Mouse (Mus musculus) midbrain, embryonic 12.5 days (tissue): ENCODE measurements around the gene Tfdp2. TPM values are rescaled to one million over a fixed set of nuclear protein-coding genes. Genes with fewer than 3 reads are reported as not detected.

ENCODE experiments used
- ATAC-seq: fragments of 200-750 bp; cut with Nextera tagmentation; 2 replicates; pipeline ENCODE4 v1.8.0; 2017; ENCODE audit warnings: low read depth, moderate TSS enrichment, moderate library complexity; ENCODE audit not compliant: low FRiP score
- H3K27ac ChIP-seq: fragments of 300-500 bp; sonication (generic); replicated peaks from 2 replicates; pipeline ENCODE4 v1.5.1; 2016; ENCODE audit warnings: mild to moderate bottlenecking
- H3K27me3 ChIP-seq: fragments of 300-500 bp; sonication (generic); 2 replicates; pipeline ENCODE4 v1.6.1; 2016; ENCODE audit warnings: mild to moderate bottlenecking
- H3K36me3 ChIP-seq: fragments of 300-500 bp; sonication (generic); 2 replicates; pipeline ENCODE4 v1.6.1; 2016
- H3K4me1 ChIP-seq: fragments of 300-500 bp; sonication (generic); 2 replicates; pipeline ENCODE4 v1.6.1; 2016
- H3K4me2 ChIP-seq: fragments of 300-500 bp; sonication (generic); replicated peaks from 2 replicates; pipeline ENCODE4 v1.6.1; 2016; ENCODE audit warnings: mild to moderate bottlenecking, moderate library complexity
- H3K4me3 ChIP-seq: fragments of 300-500 bp; sonication (generic); 2 replicates; pipeline ENCODE4 v1.5.1; 2016; ENCODE audit warnings: mild to moderate bottlenecking
- H3K9ac ChIP-seq: fragments of 300-500 bp; sonication (generic); replicated peaks from 2 replicates; pipeline ENCODE4 v1.6.1; 2016; ENCODE audit warnings: mild to moderate bottlenecking, moderate library complexity
- H3K9me3 ChIP-seq: fragments of 300-500 bp; sonication (generic); 2 replicates; pipeline ENCODE4 v1.6.1; 2016; ENCODE audit warnings: mild to moderate bottlenecking
- WGBS: fragments of 180-500 bp; shearing (Covaris S2); methylation state at CpG from one replicate; pipeline ENCODE4 v1.1.7; 2016; 5-methylcytosine and 5-hydroxymethylcytosine counted together
- polyA plus RNA-seq: library from polyadenylated mRNA; unstranded; fragments of >200 nt; fragmentation: Nextera tagmentation; extraction: Ambion mirVana; gene quantifications from 2 replicates; pipeline ENCODE4 v1.2.1, GENCODE M21; 2016

Tfdp2 gene
- polyA plus RNA-seq, 1 experiment from 2014 or later = 124 TPM

DNA sequence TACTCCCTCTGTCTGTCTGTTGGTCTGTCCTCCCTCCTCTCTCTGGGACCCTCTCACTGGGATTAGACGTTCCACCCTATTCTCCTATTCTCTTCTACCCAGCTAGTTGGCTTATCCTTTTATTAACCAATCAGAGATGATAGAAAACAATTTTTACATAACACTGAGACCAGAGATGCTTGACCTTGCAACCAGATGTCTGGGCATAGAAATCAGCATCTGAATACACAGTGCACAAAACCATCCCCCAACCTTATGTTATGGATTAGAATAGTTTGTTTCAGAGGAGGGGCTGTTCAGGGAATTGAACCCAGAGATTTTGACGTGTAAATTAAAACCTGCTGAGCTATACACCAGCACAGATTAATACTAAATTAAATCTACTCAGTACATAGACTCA, 34.2 kb downstream of the Tfdp2 start:
- Histone ChIP-seq H3K4me1 (peaks cover 3% of the 10 kb centered on the region; the same call in 1 of the 2 replicates), H3K4me2 (no peak overlapping the region), H3K9me3 (no peaks in the 10 kb centered on the region), H3K27ac (no peak overlapping the region), H3K27me3 (no peaks in the 10 kb centered on the region), H3K36me3 (no peaks in the 10 kb centered on the region), H3K4me3 (no peak overlapping the region), H3K9ac (no peak overlapping the region)
- ATAC-seq = peak; percentile 58; the same call in 1 of the 2 replicates
- 11% methylated on average over 2 of the region's 2 CpGs for WGBS

DNA sequence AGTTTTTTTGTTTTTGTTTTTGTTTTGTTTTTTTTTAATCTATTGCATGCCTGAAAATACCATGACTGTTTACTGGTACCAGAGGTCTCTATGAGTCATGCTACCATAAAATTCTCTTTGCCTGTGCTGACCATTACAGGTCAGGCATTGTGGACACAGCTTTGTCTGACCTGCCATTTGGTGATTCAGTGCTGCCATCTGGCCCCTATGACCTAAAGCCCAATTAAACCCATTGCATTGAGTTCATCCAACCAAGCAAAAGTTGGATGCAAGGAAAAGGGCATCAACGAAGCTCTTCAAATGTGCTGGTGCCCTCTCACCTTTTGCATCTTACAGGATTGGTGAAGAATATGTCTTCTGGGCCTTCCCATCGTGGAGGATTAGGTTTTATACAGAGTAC, 39.4 kb downstream of the Tfdp2 start:
- Histone ChIP-seq H3K4me3 (no peak overlapping the region), H3K27ac (no peak overlapping the region), H3K36me3 (no peaks in the 10 kb centered on the region), H3K9ac (no peak overlapping the region), H3K9me3 (no peaks in the 10 kb centered on the region), H3K4me2 (no peak overlapping the region), H3K27me3 (no peaks in the 10 kb centered on the region), H3K4me1 (0 out of 2 replicates have a peak, but pooled peaks cover 4% of the 10 kb centered on the region)
- 63% methylated on average over 2 of the region's 2 CpGs for WGBS
- ATAC-seq = no peak

DNA sequence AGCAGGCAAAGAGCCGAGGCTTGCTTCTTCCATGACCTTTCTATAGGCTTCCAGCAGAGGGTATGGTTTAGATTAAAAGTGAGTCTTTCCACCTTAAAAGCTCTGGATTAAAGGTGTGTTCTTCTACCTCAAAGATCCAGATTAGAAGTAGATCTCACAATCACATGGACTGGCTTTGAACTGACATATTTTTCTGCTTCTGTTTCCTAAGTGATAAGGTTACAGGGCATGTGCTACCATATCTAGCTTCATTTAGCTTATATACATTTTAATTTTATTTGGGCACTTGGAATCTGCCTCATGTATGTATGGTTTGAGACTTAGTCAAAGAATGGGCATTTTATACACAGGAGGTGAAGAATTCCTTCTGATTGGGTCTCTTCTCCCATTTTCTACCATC, 41.3 kb downstream of the Tfdp2 start:
- Histone ChIP-seq H3K36me3 (no peaks in the 10 kb centered on the region), H3K4me2 (no peak overlapping the region), H3K4me1 (0 out of 2 replicates have a peak, but pooled peaks cover 4% of the 10 kb centered on the region), H3K27me3 (no peaks in the 10 kb centered on the region), H3K4me3 (no peak overlapping the region), H3K9me3 (no peaks in the 10 kb centered on the region), H3K27ac (no peak overlapping the region), H3K9ac (no peak overlapping the region)
- no peak for ATAC-seq
- 68% methylated on average over 1 of the region's 1 CpGs for WGBS

DNA sequence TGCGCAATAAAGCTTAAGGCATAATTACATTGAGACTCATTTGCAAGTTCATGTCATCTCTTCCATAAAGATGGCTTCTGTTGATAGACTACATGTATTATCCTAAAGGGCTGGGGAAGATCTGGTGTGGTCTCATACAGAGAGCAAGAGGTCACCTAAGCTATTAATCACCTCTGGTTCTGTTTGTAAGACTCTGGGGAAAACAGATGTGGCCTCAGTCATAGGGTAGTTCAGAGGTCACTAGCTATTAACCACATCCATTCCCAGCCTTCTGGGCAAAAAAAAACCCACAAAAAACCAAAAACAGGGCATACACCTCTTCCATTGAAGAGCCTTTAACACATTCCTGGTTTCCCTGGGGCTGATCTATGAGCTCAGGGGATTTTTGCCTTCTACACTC, 42.2 kb downstream of the Tfdp2 start:
- Histone ChIP-seq H3K9me3 (no peaks in the 10 kb centered on the region), H3K4me3 (no peak overlapping the region), H3K27me3 (no peaks in the 10 kb centered on the region), H3K36me3 (no peaks in the 10 kb centered on the region), H3K4me1 (0 out of 2 replicates have a peak, but pooled peaks cover 4% of the 10 kb centered on the region), H3K4me2 (no peak overlapping the region), H3K9ac (no peak overlapping the region), H3K27ac (no peak overlapping the region)
- WGBS = 83% methylated on average over 1 of the region's 1 CpGs
- no peak for ATAC-seq

DNA sequence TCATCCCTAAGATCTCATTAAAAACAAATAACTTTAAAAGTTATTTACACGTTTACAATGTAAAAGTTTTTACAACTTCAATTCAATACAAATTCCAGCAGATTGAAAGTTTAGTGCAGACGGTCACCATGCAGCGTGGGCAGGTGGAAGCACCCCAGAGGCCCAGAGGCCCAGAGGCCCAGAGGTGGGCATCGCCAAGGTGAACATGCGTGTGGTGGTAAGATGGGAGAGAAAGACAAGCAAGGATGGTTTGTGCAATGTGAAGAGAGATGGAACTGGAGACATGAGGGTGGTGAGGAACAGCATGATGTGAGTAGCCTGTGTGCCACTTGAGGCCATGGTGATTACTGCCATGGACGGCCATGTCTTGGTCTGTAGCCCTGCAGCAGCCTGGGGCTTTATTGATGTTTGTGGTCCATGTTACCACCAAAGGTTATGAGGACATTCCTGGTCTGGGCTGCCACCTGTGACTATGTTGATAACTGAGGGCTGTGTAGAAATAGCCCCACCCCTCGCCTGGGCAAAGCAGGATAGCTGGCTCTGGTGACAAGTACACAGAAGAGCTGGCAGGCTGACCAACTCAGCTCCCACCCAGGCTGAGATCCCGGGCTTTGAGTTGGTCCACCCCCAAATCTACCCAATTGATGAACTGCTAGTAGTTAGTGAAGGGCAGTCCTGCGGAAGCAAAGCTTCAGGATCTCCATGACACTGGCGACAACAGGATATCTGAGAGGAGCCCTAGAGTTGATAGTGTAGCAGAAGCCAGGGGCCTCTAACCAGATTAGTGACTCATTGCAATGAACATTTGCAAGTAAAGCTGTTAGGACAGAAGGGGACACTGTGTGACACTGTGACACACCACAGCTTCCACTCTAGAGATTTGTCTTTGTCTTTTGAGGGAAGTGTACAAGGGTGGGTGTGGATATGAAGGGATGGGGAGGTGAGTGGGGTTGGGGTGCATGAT, 45.3 kb downstream of the Tfdp2 start:
- no peak overlapping the region for H3K27ac ChIP-seq

DNA sequence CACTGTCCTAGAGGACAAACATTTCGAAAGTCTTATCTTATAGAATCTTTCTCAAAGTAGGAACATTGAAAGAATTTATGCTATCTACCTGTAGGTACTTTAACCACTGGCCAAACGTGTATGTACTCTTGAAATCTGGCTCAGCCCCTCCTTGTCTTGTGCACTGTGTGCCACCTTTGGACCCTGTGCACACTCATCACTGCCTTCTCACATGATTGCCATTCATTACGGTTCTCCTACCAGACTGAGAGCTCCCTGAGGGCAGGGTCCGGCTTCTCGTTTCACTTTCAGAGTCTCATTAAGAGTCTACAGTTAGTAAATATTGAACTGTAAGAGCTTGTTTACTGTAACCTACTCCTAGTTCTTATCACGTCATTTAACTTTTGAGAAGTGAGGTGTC, 47.8 kb downstream of the Tfdp2 start:
- WGBS = 89% methylated on average over 6 of the region's 6 CpGs
- Histone ChIP-seq H3K27me3 (no peaks in the 10 kb centered on the region), H3K27ac (no peak overlapping the region), H3K4me1 (0 out of 2 replicates have a peak, but pooled peaks cover 4% of the 10 kb centered on the region), H3K9ac (no peak overlapping the region), H3K9me3 (no peaks in the 10 kb centered on the region), H3K4me2 (no peak overlapping the region), H3K36me3 (no peaks in the 10 kb centered on the region), H3K4me3 (no peak overlapping the region)
- no peak for ATAC-seq

More for the DNA sequence above, 45.3 kb downstream of the Tfdp2 start:
- Histone ChIP-seq H3K4me3 (no peak overlapping the region), H3K9ac (no peak overlapping the region), H3K36me3 (no peaks in the 10 kb centered on the region), H3K27me3 (no peaks in the 10 kb centered on the region), H3K4me1 (0 out of 2 replicates have a peak, but pooled peaks cover 4% of the 10 kb centered on the region), H3K4me2 (no peak overlapping the region), H3K9me3 (no peaks in the 10 kb centered on the region)
- 94% methylated on average over 10 of the region's 10 CpGs for whole genome bisulfite sequencing
- ATAC-seq = no peak

DNA sequence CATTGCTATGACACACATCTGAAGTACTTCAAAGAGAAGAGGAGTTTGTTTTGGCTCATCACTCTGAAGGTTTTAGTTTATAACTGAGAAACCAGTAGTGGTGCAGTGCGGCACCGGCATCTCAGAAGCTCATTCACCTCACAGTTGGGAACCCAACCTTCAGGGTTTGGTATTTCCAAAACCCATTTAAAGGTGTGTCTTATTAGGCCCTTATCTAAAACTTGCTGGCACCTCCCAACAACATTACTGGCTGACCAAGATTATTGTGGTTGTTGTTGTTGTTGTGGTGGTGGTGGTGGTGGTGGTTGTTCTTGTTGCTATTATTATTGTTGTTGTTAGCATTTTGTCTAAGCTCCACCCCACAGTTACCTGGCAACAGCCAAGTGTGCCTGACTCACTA, 58.7 kb downstream of the Tfdp2 start:
- Histone ChIP-seq H3K4me1 (peaks cover 3% of the 10 kb centered on the region), H3K27ac (no peak overlapping the region), H3K4me2 (no peak overlapping the region), H3K4me3 (no peak overlapping the region), H3K9me3 (no peaks in the 10 kb centered on the region), H3K27me3 (no peaks in the 10 kb centered on the region), H3K9ac (no peak overlapping the region), H3K36me3 (no peaks in the 10 kb centered on the region)
- ATAC-seq = no peak
- 96% methylated on average over 2 of the region's 2 CpGs for WGBS

DNA sequence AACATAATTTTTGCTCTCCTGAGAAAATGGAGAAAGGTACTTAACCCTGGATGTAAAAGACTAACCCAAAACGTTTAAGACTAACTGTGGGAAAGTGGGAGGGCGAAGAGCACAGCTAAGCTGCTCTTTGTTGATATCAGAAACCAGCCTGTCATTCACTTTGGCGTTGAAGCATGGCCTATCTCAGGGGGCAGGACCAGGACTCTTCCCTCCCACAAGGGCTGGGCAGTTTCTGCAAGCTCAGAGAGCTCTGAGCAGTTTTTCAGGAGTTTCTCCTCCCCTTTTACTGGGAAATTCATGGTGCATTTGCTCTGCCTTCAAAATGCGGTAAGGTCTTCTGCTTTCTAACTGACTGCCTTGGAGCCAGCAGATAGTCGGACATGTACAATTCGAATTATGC, 62.4 kb downstream of the Tfdp2 start:
- H3K4me1 ChIP-seq = peaks cover 11% of the 10 kb centered on the region
- H3K9ac ChIP-seq = no peak overlapping the region
- ATAC-seq = peak; percentile 83
- peak overlapping the region; percentile 52 for H3K4me3 ChIP-seq
- no peaks in the 10 kb centered on the region for H3K36me3 ChIP-seq
- no peaks in the 10 kb centered on the region for H3K9me3 ChIP-seq
- H3K27me3 ChIP-seq = no peaks in the 10 kb centered on the region
- peak overlapping the region; percentile 79; the same call in 1 of the 2 replicates for H3K27ac ChIP-seq
- peak overlapping the region; percentile 50 for H3K4me2 ChIP-seq
- WGBS = 2% methylated on average over 6 of the region's 6 CpGs

DNA sequence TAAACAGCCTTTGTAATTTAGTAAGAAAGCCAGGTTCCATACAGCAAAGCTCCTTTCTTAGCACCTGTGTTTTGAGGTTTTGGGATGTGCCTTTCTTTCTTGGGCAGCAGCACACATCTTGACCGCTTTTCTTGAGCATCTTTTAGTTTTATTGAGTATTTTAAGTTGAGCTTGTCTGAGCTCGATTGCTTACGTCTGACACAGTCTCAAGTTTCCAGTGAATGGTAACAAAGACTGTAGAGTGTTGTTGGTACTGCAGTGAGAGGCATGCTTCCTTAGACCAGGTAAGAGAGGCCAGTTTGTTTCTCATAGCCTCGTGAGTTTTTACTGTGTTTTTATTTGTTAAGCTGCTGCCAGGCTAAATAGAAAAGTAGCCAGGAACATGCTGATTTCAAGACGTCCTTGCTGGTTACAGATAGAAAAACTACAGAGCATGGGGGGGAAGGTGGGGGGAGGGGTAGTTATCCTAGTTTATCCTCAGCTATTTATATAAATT, 63.0 kb downstream of the Tfdp2 start:
- peaks cover 11% of the 10 kb centered on the region for H3K4me1 ChIP-seq
- H3K4me2 ChIP-seq = peak overlapping the region; percentile 50
- H3K9me3 ChIP-seq = no peaks in the 10 kb centered on the region
- no peaks in the 10 kb centered on the region for H3K27me3 ChIP-seq
- H3K4me3 ChIP-seq = peak overlapping the region; percentile 52
- ATAC-seq = peak; percentile 39
- peak overlapping the region; percentile 56 for H3K9ac ChIP-seq
- WGBS = 1% methylated on average over 5 of the region's 5 CpGs
- H3K27ac ChIP-seq = peak overlapping the region; percentile 79
- no peaks in the 10 kb centered on the region for H3K36me3 ChIP-seq

DNA sequence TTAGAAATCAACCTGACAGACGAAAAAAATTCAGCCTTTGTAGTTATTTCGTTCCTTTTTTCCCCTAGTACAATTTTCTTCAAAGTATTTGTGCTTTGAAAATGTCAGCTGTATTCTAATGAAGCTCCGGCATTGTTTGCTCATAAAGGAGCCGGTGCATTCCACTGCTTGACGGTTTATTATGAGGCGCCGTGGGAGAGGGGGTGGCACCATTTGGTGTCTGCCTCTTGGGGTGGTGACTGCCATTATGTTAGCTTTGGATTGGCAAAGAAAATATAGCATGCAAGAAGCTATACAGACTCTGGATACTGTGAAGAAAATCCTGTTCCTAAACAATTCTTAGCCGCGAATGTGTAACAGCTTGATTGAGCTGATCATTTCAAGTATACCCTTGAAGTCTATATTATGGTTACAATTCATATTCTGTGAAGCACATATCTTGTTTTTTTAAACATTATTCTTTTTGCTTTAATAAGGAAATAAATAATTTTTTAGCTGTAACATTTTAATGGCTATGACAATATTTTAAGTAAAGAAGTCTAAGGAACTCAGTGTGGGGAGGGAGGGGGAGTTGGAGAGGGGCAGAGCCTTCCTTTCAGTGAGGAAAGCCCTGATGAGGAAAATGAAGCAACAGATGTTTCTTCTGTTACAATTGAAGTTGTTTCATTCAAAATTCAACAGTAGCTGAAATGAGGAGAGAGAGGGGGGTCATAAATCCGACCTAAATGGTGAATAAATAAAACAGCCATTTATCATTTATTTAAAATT, 63.9 kb downstream of the Tfdp2 start:
- WGBS = 1% methylated on average over 10 of the region's 10 CpGs
- peak overlapping the region; percentile 73 for H3K27ac ChIP-seq
- H3K36me3 ChIP-seq = no peaks in the 10 kb centered on the region
- no peaks in the 10 kb centered on the region for H3K27me3 ChIP-seq
- H3K4me1 ChIP-seq = peaks cover 11% of the 10 kb centered on the region
- H3K9me3 ChIP-seq = no peaks in the 10 kb centered on the region
- H3K4me2 ChIP-seq = peak overlapping the region; percentile 52
- peak overlapping the region; percentile 52 for H3K4me3 ChIP-seq
- peak; percentile 86 for ATAC-seq
- H3K9ac ChIP-seq = peak overlapping the region; percentile 44; the same call in 1 of the 2 replicates

DNA sequence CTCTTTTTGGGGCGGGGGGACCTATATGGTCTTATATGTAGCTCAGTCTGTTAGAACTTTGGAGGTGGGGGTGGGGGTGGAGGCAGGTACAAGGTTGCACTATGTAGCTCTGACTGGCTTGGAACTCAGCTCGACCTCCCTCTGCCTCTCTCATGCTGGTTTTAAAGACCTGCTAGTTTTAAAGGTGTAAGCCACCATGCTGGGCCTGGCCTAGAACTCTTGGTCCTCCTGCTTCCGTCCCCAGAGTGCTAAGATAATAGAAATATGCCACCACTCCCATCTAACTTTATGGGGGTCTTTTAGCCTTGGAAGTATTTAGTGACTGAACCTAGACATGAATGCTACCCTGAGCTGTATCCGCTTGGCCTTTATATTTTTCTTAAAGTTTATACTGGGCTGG, 65.0 kb downstream of the Tfdp2 start:
- peak overlapping the region; percentile 54 for H3K4me2 ChIP-seq
- no peaks in the 10 kb centered on the region for H3K27me3 ChIP-seq
- no peaks in the 10 kb centered on the region for H3K36me3 ChIP-seq
- peak overlapping the region; percentile 40 for H3K4me3 ChIP-seq
- 70% methylated on average over 4 of the region's 4 CpGs for WGBS
- 0 out of 2 replicates have a peak overlapping the region, but pooled peaks have one; percentile 20 for H3K9ac ChIP-seq
- H3K27ac ChIP-seq = no peak overlapping the region; the same call in 1 of the 2 replicates
- H3K9me3 ChIP-seq = no peaks in the 10 kb centered on the region
- H3K4me1 ChIP-seq = peaks cover 11% of the 10 kb centered on the region
- no peak for ATAC-seq
